Mouse (Mus musculus): ENCODE data around the gene Wdr17. TPM values are rescaled to one million over a fixed set of nuclear protein-coding genes. Genes with fewer than 3 reads are reported as not detected.
A peak's percentile ranks its signal among the peaks of the same experiment; 100 is the strongest.

Gene Wdr17
- total and polyA plus RNA-seq, 3 experiments, result 0.13 to 0.83 (median 0.64) TPM

DNA sequence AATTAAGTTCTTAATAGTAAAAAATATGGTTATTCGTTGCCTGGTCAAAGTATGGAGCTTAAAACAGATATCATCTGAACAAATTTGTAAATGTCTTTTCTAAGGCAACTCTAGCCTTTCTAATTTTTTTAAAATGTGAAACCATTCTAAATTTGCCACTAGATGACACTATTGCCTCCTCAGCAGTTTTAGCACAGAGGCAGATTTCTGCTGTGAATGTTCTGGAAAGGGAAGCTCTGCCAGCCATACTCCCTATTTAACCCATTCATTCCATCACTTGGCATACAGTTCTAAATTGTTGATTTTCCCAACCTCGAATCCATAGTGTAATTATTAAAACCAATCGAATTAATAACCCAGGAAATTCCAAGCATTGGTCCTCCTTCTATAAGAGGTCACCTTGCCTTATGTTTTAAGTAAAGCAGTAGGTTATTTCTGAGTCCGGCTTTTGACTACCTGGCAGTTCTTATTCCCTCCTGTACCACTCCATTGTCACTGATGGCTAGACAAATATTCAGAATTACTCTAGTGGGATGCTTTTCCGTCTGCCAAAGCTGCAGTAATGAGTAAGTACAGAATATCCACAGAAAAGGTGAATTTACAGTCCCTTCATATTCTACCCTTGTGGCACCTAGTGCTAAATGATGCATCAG, 150.2 kb downstream of the Wdr17 start:
- DNase-seq (ENCODE audit: extremely low read depth), result peak; percentile 30
- H3K27ac ChIP-seq (ENCODE audit: insufficient read depth, low read depth), result no peak overlapping the region
- dilution Hi-C loops (cut with MboI; ENCODE audit: extremely low pct_ligation_motif_present, extremely low pct_unique_long_range_greater_than_20kb, low sequenced_read_pairs) (no loop called here), in situ Hi-C loops (cut with MboI; ENCODE audit: low pct_ligation_motif_present, low pct_unique_long_range_greater_than_20kb, low sequenced_read_pairs) (no loop called here)
- TF ChIP-seq RAD21 (IDR thresholded peaks at IDR 0.05; ENCODE audit: low read depth, low read length) (peak; percentile 96), ZC3H11A (IDR thresholded peaks at IDR 0.05; ENCODE audit: low read depth, low read length) (peak; percentile 83), IRF4 (IDR thresholded peaks at IDR 0.05; ENCODE audit: low read depth, low read length) (0 out of 2 replicates have a peak, but pooled peaks have one; percentile 14), BHLHE40 (IDR thresholded peaks at IDR 0.05; ENCODE audit: low read depth, low read length) (no peak), MAFK (IDR thresholded peaks at IDR 0.05; ENCODE audit: insufficient replicate concordance, low read length) (peak; percentile 81), ZNF384 (IDR thresholded peaks at IDR 0.05; ENCODE audit: low read depth, low read length) (peak; percentile 89), POLR2A (IDR thresholded peaks at IDR 0.05; ENCODE audit: low read depth, low read length) (no peak), SMC3 (IDR thresholded peaks at IDR 0.05; ENCODE audit: low read depth, low read length) (peak; percentile 89), CTCF (conservative IDR thresholded peaks at IDR 0.05 in 1 of 2, IDR thresholded peaks at IDR 0.05 in 1 of 2; ENCODE audit: low read depth in 2 of 2, low read length in 2 of 2) (peak; percentile 33 to 88; a peak in 3 of 4 replicates), CHD1 (IDR thresholded peaks at IDR 0.05; ENCODE audit: low read depth, low read length) (no peak)
- H3K79me2 ChIP-seq (replicated peaks; ENCODE audit: control insufficient read depth, extremely low read depth, insufficient read depth, poor library complexity, severe bottlenecking), result no peaks in the 10 kb centered on the region
- no peaks in the 10 kb centered on the region for H3K4me1 ChIP-seq (ENCODE audit: control insufficient read depth in 1 of 2, insufficient read depth in 2 of 2)
- H3K4me2 ChIP-seq (ENCODE audit: insufficient read depth, low read depth, poor library complexity, severe bottlenecking), result no peak overlapping the region
- no peak overlapping the region for H3K4me3 ChIP-seq (replicated peaks in 1 of 3; ENCODE audit: low read depth in 2 of 3, low read length in 2 of 3, poor library complexity in 1 of 3)
- no peaks in the 10 kb centered on the region for H3K36me3 ChIP-seq (replicated peaks in 1 of 2; ENCODE audit: control insufficient read depth in 1 of 2, insufficient read depth in 1 of 2, low read length in 1 of 2)
- H3K9ac ChIP-seq (ENCODE audit: insufficient read depth, low read depth), result no peak overlapping the region
- no peaks in the 10 kb centered on the region for H3K9me3 ChIP-seq (replicated peaks; ENCODE audit: low read length)
- H3K27me3 ChIP-seq (replicated peaks), result peaks cover 7% of the 10 kb centered on the region

DNA sequence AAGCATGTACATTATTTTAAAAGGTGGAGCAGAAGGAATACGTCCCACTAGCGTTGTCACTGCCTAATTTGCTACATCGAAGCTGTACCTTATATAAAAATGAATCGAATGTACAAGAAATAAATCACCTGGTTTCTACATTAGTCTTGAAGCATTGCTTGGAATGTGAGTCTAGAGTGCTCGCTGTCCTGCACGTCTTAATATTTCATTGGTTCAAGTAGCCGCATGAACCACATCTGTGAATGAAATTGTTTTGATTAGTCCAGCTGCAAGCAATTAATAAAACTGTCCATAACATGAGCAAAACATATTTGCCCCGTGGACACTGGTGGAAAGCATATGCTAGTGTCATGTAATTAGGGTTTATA, 162.3 kb downstream of the Wdr17 start:
- peaks cover 0 to 8% of the 10 kb centered on the region in 2 experiments; a peak in 3 of 4 replicates for H3K4me1 ChIP-seq (ENCODE audit: control insufficient read depth in 1 of 2, insufficient read depth in 2 of 2)
- no peaks in the 10 kb centered on the region for H3K36me3 ChIP-seq (replicated peaks in 1 of 2; ENCODE audit: control insufficient read depth in 1 of 2, insufficient read depth in 1 of 2, low read length in 1 of 2)
- DNase-seq (ENCODE audit: extremely low read depth), result no peak
- TF ChIP-seq ELF1 (IDR thresholded peaks at IDR 0.05; ENCODE audit: low read depth, low read length) (no peak), USF1 (IDR thresholded peaks at IDR 0.05; ENCODE audit: low read depth, low read length) (no peak), RCOR1 (conservative IDR thresholded peaks at IDR 0.05; ENCODE audit: low read depth, low read length) (no peak), MYC (IDR thresholded peaks at IDR 0.05; ENCODE audit: low read depth, low read length) (no peak), POLR2AphosphoS2 (IDR thresholded peaks at IDR 0.05; ENCODE audit: low read depth, low read length) (no peak), JUND (conservative IDR thresholded peaks at IDR 0.05; ENCODE audit: low read depth, low read length) (no peak), GABPA (IDR thresholded peaks at IDR 0.05; ENCODE audit: insufficient replicate concordance, low read depth, low read length) (no peak), SIN3A (IDR thresholded peaks at IDR 0.05; ENCODE audit: low read length) (no peak), E2F4 (IDR thresholded peaks at IDR 0.05; ENCODE audit: insufficient replicate concordance, low read depth, low read length) (no peak), UBTF (IDR thresholded peaks at IDR 0.05; ENCODE audit: low read depth, low read length) (no peak), CHD2 (IDR thresholded peaks at IDR 0.05; ENCODE audit: low read length) (no peak), CHD1 (IDR thresholded peaks at IDR 0.05; ENCODE audit: low read depth, low read length) (no peak), SMC3 (IDR thresholded peaks at IDR 0.05; ENCODE audit: low read depth, low read length) (no peak), TBP (conservative IDR thresholded peaks at IDR 0.05; ENCODE audit: low read depth, low read length) (no peak), CTCF (conservative IDR thresholded peaks at IDR 0.05 in 1 of 2, IDR thresholded peaks at IDR 0.05 in 1 of 2; ENCODE audit: low read depth in 2 of 2, low read length in 2 of 2) (no peak), RAD21 (IDR thresholded peaks at IDR 0.05; ENCODE audit: low read depth, low read length) (no peak), POLR2A (IDR thresholded peaks at IDR 0.05; ENCODE audit: low read depth, low read length) (no peak), MXI1 (IDR thresholded peaks at IDR 0.05; ENCODE audit: low read depth, low read length) (no peak), ZC3H11A (IDR thresholded peaks at IDR 0.05; ENCODE audit: low read depth, low read length) (no peak)
- H3K27me3 ChIP-seq (replicated peaks), result no peaks in the 10 kb centered on the region
- dilution Hi-C loops (cut with MboI; ENCODE audit: extremely low pct_ligation_motif_present, extremely low pct_unique_long_range_greater_than_20kb, low sequenced_read_pairs) (no loop called here), in situ Hi-C loops (cut with MboI; ENCODE audit: low pct_ligation_motif_present, low pct_unique_long_range_greater_than_20kb, low sequenced_read_pairs) (no loop called here)
- H3K79me2 ChIP-seq (replicated peaks; ENCODE audit: control insufficient read depth, extremely low read depth, insufficient read depth, poor library complexity, severe bottlenecking), result no peaks in the 10 kb centered on the region
- no peak overlapping the region for H3K27ac ChIP-seq (ENCODE audit: insufficient read depth, low read depth)
- H3K9ac ChIP-seq (ENCODE audit: insufficient read depth, low read depth), result no peak overlapping the region
- peak overlapping the region; percentile 39 for H3K4me2 ChIP-seq (ENCODE audit: insufficient read depth, low read depth, poor library complexity, severe bottlenecking)
- no peaks in the 10 kb centered on the region for H3K9me3 ChIP-seq (replicated peaks; ENCODE audit: low read length)
- H3K4me3 ChIP-seq (replicated peaks in 1 of 3; ENCODE audit: low read depth in 2 of 3, low read length in 2 of 3, poor library complexity in 1 of 3), result peak overlapping the region; percentile 36 to 48 (median 47)

Measured in CH12.LX (cell line).